In genomic region chr4:84212004-84212403, GRCm38 (mm10) we compare ENCODE assay signal across 15 mouse cellular contexts.
DNase-seq lines count a peak whose midpoint lies in the region; ATAC-seq and TF ChIP-seq lines count a peak whose summit lies in the region.
"Had no signal": no experiment of that assay in that cellular context is flagged by ENCODE, and none has a peak within 500 bp of the region (broad histone marks: within the 10 kb centered on the region; RNA-seq: fewer than 3 reads in every experiment).

No protein-coding gene starts in this region.

- H3K4me2 ChIP-seq in midbrain, embryonic 13.5 days (replicated peaks) = peak overlapping the region; percentile 1; the same call in 1 of the 2 replicates
- H3K4me2 ChIP-seq: hindbrain, embryonic 13.5 days; midbrain, embryonic 12.5 days; neural tube, embryonic 12.5 days had no signal

- DNase-seq in layer of hippocampus, postnatal 14 days (ENCODE audit: low spot score in 2 of 2) = peak; percentile 16 to 60
- no peak for DNase-seq in layer of hippocampus, postnatal 25 days (ENCODE audit: extremely low spot score in 1 of 2, low spot score in 1 of 2)
- peak; percentile 33 for DNase-seq in brain, adult 2 months (ENCODE audit: low read depth, low spot score)
- DNase-seq in brain, embryonic 14.5 days (ENCODE audit: low read depth) = peak; percentile 58
- no peak for DNase-seq in gastrocnemius, adult 2 months
- DNase-seq: adrenal gland, postnatal 36 days; gastrocnemius, postnatal 36 days; lung, postnatal 4 days; thymus, postnatal 36 days had no signal

- H3K36me3 ChIP-seq in midbrain, embryonic 13.5 days = no peaks in the 10 kb centered on the region
- H3K36me3 ChIP-seq: hindbrain, embryonic 13.5 days; midbrain, embryonic 12.5 days; neural tube, embryonic 12.5 days had no signal

- 0 out of 2 replicates have a peak, but pooled peaks cover 2% of the 10 kb centered on the region for H3K27me3 ChIP-seq in midbrain, embryonic 13.5 days
- H3K27me3 ChIP-seq: hindbrain, embryonic 13.5 days; neural tube, embryonic 12.5 days had no signal

- 60% methylated on average over 6 of the region's 6 CpGs for WGBS in midbrain, embryonic 13.5 days

- peaks cover 17% of the 10 kb centered on the region for H3K4me1 ChIP-seq in midbrain, embryonic 13.5 days (replicated peaks)
- H3K4me1 ChIP-seq: hindbrain, embryonic 13.5 days; neural tube, embryonic 12.5 days had no signal

- no peak overlapping the region for H3K9ac ChIP-seq in midbrain, embryonic 13.5 days (replicated peaks)
- H3K9ac ChIP-seq: hindbrain, embryonic 13.5 days; midbrain, embryonic 12.5 days; neural tube, embryonic 12.5 days had no signal

- intact Hi-C loops in gastrocnemius, adult 2 months (cut with DNase I) = no loop called here

- no peaks in the 10 kb centered on the region for H3K9me3 ChIP-seq in midbrain, embryonic 13.5 days
- H3K9me3 ChIP-seq: hindbrain, embryonic 13.5 days; midbrain, embryonic 12.5 days; neural tube, embryonic 12.5 days had no signal

- TF ChIP-seq CTCF in brain, embryonic 14.5 days (IDR thresholded peaks at IDR 0.05; ENCODE audit: borderline replicate concordance, extremely low read depth, insufficient read depth, insufficient read length) = no peak
- TF ChIP-seq CTCF in gastrocnemius, adult 2 months (IDR thresholded peaks at IDR 0.05) = no peak

- no peak for ATAC-seq in midbrain, embryonic 13.5 days
- no peak for ATAC-seq in cerebellum, adult (ENCODE audit: insufficient number of reproducible peaks, low FRiP score, low TSS enrichment)
- ATAC-seq: intestine, postnatal 0 days had no signal

- H3K27ac ChIP-seq in midbrain, embryonic 13.5 days = no peak overlapping the region
- no peak overlapping the region for H3K27ac ChIP-seq in gastrocnemius, adult 2 months
- H3K27ac ChIP-seq: hindbrain, embryonic 13.5 days; midbrain, embryonic 12.5 days; neural tube, embryonic 12.5 days had no signal

- H3K4me3 ChIP-seq in midbrain, embryonic 13.5 days (replicated peaks) = no peak overlapping the region
- no peak overlapping the region for H3K4me3 ChIP-seq in gastrocnemius, adult 2 months
- H3K4me3 ChIP-seq: hindbrain, embryonic 13.5 days; midbrain, embryonic 12.5 days; neural tube, embryonic 12.5 days had no signal

- no peak for TF ChIP-seq POLR2A in brain, embryonic 14.5 days (IDR thresholded peaks at IDR 0.05; ENCODE audit: borderline replicate concordance, extremely low read depth, insufficient read depth, insufficient read length, poor library complexity, severe bottlenecking)

Comparison
In these comparisons a context has a peak if more than half of its experiments do, and no peak if none do; other contexts are left out.
1. DNase-seq: peak in layer of hippocampus, postnatal 14 days (2 of 2), brain, adult 2 months (single experiment) and brain, embryonic 14.5 days (single experiment); none in layer of hippocampus, postnatal 25 days (0 of 2) and gastrocnemius, adult 2 months (single experiment).